Mouse (Mus musculus): ENCODE results near the gene Scml2.
"Not testable (repeated sequence)": the region's sequence is repeated elsewhere in the genome, so short reads cannot be mapped to it uniquely, and the experiment has no call there.

Gene Scml2

DNA sequence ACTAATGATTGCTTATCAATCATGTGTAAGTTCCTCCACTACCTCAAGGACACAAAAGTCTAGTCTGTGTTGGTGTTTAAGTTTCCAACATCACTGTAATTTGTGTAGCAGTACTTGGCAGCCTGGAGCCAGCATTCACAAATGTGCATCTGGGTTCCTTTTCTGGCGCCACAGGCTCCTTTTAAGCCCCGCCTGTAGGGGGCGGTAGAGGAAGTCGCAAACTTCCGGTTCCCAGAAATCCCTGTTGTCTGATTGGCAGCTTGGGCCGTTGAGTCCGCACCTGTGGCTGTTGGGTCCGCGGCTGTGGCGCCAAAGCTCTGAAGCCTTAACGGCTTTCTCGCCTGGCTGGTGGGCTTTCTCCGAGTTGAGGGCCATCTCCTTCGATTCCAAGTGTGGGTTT, at the start of gene Scml2:
Gene Scml2, plus strand, starts transcription at position 301 of the 400 bp plus-strand sequence.
- DNase-seq (ENCODE audit: low read depth, low spot score), result not testable (repeated sequence)

DNA sequence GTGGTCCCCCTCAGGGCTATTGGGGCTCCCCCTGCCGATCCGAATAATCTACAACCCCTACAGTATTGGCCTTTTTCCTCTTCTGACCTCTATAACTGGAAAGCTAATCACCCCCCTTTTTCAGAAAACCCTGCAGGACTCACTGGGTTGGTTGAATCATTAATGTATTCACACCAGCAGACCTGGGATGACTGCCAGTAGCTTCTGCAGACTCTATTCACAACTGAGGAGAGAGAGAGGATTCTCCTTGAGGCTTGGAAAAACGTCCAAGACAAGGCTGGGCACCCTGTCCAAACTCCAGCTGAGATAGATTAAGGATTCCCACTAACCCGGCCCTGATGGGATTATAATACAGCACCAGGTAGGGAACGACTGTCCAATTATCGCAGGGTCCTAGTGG, 41.4 kb upstream of the Scml2 start:
- not testable (repeated sequence) for DNase-seq (ENCODE audit: low read depth, low spot score)

DNA sequence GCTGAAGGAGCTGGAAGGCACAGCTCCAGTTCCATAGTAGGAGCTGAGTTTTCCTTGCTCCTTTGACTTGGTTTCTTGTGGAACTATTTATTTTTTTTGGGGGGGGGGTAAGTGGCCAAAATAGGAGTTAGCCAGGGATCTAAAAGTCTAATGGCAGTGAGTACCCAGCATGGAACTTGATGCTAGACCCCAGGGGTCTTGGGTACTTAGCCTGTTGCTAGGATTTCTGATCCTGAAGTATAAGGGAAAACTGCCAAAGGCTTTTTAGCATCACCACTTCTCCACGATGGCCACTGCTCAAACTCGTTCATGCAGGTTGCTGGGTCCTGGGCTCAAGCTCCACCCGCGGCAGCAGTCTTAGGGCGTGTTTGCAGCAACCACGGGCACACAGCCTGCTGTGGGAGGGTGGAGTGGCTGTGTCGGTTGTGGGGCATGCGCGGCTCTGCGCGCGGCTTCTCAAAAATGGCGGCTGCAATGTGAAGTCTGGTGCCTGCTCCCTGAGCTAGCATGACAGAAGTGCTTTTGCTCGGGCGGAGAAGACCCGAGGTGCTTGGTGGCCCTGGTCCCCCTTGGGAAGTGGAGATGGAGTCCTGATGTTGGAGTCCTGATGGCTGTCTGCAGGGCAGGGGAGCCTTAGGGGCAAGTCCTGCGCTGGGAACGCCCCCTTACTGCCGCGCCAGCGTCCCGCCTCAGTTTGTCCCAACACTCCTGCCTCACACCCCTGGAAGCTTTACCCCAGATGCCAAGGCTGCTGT, 45.5 kb downstream of the Scml2 start:
- DNase-seq (ENCODE audit: low read depth, low spot score), result no peak

DNA sequence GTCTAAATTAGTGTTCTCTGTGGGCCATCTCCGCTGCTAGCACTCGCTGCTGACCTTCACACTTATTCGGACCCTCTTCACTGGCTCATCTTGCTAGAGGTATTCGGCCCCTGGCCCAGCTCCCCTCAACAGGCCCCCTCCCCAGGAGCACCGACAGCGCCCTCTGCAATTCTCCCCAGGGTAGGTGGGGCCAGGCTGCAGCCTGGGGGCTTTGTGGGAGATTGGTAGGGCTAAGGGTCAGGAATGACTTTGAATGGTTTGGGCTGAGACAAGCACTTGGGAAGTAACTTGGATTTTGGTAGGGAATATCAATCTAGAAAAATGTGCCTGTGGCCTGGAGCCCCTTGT, 46.0 kb downstream of the Scml2 start:
- no peak for DNase-seq (ENCODE audit: low read depth, low spot score)

DNA sequence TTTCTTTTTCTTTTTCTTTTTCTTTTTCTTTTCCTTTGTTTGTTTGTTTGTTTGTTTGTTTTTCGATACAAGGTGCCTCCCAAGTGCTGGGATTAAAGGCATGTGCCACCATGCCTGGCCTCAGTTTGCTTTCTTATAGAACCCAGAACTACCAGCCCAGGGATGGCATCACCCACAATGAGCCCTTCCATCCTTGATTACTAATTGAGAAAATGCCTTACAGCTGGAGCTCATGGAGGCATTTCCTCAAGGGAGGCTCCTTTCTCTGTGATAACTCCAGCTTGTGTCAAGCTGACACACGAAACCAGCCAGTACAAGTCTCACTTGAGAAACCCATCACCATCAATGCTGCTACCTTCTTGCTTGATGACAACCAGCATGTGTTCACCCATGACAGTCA, 170.2 kb downstream of the Scml2 start, which contains the start of gene Gm15262:
Gene Gm15262, plus strand, starts transcription at position 301 of the 400 bp plus-strand sequence.
- not testable (repeated sequence) for DNase-seq (ENCODE audit: low read depth, low spot score)

All from retina, adult 2 months (tissue).